Mouse (Mus musculus) urinary bladder, postnatal 25 days (tissue): ENCODE measurements around the gene Tbc1d1.
A peak's percentile ranks its signal among the peaks of the same experiment; 100 is the strongest.
"Not testable (repeated sequence)": the region's sequence is repeated elsewhere in the genome, so short reads cannot be mapped to it uniquely, and the experiment has no call there.

Experiments used
- DNase-seq: peaks from one replicate; pipeline ENCODE4 v3.0.0; 2022; ENCODE audit warnings: low spot score

Gene Tbc1d1

DNA sequence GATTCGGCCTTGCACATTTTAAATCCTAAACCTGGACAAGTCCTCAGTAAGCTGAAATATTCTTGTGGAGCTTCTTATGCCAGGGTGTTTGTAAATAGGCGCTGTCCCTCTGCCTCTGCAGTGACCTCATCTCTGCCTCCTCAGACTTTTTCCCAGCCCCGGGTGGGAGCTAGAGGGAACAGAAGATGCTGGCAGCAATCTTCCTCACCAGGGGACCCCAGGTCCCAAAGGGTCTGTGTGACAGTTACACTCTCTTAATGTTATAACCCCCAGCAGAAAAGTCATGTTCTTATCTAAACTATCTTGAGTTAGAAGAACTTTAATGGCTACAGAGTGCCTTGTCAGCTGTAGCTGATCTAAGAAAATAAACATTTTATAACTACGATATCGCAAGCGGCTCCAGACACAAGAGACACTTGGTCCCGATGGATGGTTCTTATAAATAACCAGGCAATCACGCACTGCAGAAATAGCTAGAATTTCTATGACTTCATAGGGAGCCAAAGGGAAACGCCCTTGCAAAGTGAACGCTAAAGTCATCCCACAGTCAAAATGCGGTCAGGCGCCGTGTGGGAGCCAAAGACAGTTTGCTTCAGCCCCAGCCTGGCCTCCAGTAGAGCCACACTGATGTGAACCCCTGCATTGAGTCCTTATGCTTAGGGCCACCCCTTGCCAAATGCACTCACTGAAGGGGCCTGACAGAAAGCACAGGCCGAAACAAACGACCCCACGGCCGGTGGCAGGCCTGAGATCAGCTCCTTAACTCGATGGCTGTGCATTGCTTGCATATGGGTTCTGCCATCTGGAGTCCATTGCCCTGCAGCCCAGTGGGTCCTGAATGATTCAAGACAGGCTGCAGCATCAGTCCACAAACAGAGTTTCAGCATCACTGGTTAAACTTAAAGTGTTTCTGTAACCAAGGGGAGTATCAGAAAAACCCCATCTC lies 202.8 kb downstream of the Tbc1d1 start:
- DNase-seq: no peak

DNA sequence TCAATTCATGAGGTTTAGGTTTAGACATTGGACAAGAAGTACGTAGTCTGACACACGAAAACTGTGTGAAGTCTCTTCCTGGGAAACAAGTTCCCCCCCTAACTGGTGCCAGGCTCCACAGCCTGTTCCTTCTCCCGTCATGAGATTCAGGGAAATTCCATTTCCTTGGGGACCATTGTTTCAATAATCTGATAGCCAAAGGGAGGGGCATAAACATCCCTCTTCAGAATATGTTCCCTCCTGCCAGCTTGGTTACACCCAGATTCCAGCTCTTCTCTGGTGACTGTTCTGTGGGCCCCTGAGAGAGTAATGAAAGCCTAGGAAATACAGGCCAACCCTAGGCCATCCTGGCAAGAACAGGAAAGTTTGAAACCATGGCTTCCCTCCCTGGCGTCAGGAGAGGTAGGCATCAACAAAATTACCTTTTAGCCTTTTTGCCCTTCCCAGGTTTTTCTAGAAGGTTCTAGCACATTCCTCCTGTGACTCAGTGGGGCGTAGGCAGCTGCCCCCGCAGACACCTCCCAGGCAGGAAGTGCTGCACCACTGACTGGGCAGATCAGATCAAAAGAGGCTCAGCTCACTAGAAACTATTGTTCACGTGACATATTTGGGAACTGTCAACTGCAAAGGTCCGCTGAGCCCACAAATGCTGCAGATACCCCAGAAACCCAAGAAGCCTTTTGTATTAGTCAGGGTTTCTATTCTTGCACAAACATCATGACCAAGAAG lies 204.2 kb downstream of the Tbc1d1 start:
- no peak for DNase-seq

DNA sequence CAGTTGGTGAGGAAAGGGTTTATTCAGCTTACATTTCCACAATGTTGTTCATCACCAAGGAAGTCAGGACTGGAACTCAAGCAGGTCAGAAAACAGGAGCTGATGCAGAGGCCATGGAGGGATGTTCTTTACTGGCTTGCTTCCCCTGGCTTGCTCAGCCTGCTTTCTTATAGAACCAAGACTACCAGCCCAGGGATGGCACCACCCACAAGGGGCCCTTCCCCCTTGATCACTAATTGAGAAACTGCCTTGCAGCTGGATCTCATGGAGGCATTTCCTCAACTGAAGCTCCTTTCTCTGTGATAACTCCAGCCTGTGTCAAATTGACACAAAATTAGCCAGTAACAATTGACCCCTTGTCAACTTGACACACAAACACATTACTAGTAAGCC lies 204.8 kb downstream of the Tbc1d1 start:
- not testable (repeated sequence) for DNase-seq

DNA sequence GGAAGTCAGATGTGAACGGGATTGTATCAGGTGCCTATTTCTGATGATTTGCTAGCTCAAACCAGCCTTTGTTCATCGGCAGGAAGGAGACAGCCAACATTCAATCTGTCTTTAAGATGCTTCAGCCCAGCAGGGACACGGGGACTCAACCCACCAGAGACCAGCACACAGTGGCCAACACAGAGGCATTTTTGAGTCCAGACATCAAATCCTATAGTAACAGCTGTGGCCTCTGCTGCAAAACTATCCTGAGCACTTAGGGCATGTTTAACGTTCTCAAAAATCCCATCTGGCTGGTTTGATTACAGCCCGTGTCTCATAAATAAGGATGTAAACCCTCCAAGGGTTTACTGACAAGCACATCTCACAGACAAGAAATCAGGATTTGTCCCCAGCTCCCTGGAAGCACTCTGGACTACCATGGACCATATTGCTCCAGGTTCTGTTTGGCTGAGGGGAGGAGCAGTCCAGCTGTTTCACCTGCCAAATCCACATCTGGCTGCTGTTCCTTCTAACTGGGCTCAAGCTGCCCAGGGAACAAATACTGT lies 207.8 kb downstream of the Tbc1d1 start:
- no peak for DNase-seq

DNA sequence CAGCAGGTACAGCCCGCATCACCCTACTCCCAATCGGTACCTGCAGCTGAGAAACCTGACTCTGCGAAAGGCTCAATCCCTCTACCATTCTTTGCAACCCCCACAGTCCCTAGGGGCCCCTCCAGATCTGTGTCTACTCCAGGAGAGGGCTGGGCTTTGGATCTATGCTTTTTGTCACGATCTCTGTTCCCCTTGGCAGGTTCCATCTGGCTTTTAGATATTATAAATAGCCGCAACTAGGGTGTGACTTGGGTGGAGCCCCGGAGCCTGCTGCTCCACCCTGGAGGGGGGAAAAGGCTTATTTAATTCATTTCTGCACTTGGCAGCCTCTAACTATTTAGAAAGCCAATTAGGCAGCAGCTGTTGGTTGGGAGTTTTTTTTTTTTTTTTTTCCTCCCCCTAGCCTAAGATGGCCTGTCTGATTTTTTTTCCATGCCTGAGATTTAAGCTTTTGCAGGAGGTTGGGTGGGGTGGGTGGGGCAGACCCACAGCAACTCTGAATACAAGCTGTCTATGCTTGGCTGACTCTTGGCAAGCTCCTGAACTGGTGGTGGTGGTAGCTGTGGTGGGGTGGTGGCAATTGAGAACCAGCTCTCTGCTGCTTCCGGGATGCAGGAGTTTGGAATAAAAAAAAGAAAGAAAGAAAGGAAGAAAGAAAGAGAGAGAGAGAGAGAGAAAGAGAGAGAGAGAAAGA lies 208.5 kb downstream of the Tbc1d1 start:
- DNase-seq: no peak

DNA sequence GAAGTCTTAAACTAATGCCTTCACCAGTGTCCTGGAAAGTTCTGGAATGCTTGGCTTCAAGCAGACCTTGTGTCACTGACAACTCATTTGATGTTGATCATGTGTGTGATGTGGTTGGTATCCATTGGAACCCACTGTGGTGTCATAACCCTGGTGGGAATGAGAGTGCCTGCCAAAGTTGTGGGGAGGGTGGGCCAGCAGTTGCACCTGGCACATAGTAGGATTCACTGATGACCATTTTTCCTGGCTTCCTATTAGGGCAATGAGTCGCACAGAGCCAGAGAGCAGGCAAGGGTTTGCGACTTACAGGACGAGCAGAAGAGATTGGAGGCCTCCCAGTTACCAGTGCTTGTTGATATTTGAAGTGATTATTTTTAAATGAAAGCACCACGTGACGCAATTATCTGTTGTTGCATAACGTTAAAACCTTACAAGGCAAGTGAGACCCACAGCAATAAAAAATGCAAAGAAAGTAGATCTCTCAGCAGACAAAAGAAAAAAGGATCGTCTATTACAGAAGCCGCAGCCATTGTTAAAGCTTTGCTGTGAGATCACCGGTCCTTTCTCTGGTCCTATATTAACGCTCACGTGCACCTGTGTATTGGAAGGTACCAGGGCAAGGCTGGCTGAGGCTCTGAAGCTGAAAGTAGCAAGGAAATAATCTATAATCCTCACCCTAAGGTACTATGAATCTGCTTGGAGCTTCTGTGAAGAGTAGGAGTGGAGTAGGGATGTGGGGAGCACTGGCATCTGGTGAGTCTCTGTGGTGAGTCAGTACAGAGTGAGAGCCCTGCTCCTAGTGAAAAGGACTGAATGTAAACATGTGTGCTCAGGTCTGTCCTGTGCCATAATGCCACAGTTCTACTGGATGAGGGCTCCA lies 209.3 kb downstream of the Tbc1d1 start:
- no peak for DNase-seq

DNA sequence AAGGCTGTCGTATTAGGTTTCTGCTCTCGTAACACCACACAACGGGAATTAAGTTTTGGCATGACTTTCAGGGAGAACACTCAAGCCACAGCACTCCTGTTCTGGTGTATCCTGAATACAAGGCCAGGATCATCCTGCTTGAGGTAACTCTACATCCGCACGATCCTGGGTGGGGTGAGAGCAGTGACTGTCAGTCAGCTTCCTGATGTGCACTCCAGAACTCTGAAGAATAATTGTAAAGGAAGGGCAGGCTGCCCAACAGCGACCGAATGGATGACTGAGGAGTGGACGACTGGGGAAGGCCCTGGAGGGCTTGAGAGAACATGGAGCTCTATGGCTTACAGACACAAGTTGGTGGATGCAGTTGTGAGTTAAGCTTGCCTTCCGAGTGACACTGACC lies 210.0 kb downstream of the Tbc1d1 start:
- DNase-seq: no peak

DNA sequence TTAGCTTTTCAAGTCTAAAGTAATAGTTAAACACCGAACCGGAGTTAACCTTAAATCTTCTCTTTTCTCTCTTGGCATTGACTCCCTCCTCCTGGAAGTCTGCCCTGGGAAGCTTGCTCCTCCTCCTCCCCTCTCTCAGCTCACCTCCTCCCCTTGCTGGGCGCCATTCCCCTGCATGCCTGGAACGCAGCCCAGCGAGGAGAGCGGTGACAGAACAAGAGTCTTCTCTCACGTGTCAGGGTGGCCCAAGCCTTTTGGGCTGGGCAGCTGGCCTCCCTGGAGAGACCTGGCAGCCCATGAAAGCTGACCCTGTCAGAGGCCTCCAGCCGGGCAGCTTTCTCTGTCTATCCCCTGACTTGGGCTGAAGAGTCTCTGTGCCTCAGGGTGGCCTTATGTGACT lies 211.3 kb downstream of the Tbc1d1 start:
- DNase-seq: peak; percentile 48

DNA sequence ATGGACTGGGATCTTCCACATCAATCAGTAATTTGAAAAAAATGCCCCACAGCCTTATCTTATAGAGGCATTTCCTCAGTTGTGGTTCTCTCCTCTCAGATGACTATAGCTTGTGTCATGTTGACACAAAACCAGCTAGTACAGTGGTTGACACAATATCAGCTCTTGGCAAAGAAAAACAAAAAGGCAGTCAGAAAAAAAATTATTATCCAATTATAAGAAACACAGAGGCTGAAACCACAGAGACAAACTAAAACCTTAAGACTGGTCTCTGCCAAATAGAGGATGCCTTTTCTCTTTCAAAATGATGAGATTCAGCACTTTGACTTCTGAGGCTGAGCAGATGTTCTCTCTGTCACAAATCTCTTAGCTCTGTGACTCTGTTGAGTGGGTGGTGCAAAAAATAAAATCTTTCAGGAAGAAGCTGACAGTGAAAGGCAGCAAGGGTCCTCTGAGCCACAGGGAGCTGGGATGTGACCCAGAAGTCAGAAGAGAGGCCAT lies 215.3 kb downstream of the Tbc1d1 start:
- no peak for DNase-seq

DNA sequence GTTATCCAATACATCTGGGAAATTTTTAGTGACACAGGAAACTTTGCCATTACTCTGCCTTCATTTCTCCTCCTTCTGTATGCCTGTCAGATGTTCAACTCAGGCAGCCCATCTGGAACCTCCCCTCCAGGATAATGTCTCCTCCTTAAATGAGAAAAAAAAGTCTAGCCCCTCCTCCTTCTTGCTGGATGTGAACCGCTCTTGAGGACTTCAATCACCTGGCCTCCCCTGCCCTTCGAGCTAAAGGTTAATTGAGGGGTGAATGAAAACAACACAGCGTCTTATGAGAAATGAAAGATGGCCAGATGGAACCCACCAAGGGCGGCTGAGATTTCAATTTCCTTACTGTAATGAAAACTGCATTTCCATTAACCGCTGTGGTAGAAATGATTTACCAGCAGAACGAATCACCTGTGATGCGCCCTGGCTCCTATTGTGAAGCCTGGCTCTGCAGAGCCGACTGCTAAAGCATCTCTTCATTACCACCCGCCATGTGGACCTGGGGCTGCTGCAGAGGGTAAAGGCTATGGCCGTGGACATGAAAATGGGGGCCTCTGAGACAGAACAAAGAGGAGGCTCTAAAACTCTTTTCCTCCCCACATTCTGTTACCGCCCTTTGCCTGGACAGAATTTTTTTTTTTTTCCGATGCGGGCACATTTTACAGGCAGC lies 216.3 kb downstream of the Tbc1d1 start:
- no peak for DNase-seq

DNA sequence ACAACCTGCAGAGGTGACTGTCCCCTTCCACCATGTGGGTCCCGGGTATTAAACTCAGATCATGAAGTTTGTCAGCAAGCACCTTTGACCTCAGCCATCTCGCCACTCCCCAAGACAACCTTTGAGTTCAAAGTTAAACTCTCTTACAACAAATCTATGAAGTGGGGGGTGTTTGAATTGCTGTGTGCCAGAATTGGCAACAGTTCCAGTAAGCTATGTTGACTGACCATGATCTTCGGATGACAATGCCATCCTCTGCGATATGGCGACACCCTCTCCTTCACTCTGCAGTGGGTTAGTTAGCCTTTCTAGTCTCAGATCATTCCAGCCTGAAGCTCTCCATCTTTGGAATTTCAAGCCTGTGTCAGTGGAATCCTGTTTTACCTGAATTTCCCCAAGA lies 217.6 kb downstream of the Tbc1d1 start:
- DNase-seq: no peak

DNA sequence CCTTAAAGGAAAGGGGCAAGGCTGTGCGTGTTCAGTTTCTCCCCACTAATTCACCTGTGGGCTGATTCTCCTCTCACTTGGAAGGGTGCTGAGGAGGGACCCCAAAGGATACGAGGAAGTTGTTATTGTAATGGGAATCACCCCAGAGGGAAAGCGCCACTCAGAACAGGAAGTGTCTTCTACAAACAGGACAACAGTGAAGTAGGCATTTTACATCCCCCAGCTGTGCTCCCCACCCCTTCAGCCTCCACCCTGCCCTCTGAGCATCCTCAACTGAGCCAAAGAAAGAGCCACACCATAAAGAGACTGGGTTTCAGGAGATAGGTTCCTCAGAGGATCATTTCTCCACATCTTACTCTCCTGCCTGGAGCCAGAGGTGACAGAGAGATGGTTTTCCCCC lies 219.7 kb downstream of the Tbc1d1 start:
- no peak for DNase-seq

DNA sequence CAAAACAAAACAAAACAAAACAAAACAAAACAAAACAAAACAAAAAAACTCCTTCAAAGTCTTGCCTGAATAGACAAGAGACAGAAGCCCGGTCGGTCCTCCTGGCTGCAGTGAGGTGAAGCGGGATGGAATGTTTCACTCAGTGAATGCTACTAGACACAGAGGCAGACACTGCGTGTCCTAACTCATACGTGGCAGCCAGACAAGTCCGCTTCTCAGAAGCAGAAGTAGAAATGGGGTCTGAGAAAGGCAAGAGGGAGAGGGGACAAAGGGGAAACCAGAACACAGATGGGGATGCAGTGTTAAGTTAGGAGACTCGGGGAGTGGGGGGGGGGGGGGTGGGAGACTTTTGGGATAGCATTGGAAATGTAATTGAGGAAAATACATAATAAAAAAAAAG lies 220.4 kb downstream of the Tbc1d1 start:
- no peak for DNase-seq

DNA sequence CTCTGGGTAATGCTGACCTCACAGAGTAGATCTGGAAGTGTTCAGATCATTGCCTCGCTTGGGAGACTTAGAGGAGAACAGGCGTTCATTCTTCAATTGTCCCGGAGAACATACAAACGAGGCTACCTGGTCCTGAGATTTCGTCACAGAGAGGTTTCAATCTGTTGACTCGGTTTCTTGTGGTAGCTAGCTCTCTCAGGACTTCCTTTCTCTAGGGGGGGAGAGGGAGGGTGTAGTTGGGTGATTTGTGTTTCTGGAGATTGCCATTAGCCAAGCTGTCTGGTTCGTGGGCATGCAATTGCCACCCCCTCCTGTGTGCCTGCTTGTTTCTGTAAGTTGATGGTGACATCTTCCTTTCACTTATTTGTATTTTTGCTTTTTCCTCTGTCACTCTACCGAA lies 221.6 kb downstream of the Tbc1d1 start:
- DNase-seq: no peak

DNA sequence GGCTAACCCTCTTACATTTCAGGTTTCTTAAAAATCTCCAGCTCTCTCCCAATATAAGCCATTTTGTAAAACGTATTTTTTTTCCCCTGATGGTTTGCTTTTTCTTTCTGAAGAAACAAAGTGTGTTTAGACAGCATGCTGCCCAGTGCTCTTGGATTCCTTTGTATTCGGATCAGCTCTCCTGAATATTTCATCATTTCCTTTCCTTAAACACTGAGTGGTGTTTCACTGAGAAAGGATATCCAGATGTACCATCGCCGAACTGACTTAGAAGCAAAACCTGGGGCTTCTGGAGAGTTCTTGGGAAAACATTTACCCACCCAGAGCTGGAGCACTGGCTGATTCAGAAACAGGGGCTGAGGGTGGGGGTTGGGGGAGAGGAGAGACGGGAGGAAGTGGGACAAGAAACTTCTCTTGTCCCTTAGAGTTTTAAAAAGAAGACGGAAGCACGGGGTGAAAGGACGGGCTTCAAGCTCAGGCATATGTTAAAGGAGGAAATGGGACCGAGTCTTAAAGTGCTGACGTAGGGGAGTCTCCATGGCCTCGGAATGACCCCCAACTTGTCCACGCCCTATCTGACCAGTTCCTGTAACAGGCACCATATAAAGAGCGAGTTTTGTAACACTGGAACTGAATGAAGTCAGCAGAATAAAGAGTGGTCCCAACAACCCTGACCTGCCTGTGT lies 222.6 kb downstream of the Tbc1d1 start:
- DNase-seq: no peak

DNA sequence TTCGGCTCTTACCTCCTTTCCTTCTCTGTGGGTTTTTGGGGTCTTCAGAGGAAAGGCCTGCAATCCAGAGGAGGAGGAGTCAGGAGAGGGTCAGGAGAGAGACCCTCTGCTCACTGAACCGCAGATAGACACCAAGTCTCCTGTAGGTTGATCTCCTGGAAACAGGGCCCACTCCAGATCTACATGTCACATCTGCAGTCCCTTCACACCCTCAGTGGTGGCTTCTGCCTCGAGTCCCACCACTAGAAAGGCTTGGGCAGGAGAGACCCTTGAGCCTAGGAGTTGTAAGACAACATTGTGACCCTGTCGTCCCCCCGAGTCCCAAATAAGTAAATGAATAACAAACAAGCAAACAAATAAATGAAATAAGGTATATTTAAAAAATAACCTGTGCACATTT lies 223.7 kb downstream of the Tbc1d1 start:
- DNase-seq: no peak

DNA sequence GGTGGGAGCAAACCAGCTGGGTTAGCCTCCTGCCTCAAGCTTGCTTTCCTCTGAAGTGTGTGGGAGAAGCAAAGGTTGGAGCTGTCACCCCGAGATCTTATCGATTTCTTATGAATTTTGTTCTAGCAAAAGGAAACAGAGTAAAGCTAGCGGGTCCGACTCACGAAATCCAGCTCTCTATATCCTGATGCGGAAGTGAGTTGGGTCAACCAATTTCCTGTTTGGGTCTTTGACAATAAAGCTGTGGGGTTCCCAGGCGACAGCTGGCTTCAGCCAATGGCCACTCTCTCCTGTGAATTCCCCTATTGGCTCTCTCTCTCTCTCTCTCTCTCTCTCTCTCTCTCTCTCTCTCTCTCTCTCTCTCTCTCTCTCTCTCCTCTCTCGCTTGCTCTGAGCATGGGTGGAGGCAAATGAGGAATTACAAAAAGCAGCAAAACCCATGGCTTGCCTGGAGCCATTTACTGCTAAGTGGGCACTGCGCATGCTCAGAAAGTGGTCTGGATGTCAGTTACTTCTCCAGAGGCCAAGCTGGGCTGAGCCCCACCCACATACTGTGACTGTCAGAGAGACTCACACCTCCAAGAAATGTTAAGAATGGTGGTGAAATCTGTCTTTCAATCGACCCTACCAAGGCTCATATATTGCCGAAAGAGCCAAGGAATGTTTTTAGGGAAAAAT lies 224.7 kb downstream of the Tbc1d1 start:
- no peak for DNase-seq

DNA sequence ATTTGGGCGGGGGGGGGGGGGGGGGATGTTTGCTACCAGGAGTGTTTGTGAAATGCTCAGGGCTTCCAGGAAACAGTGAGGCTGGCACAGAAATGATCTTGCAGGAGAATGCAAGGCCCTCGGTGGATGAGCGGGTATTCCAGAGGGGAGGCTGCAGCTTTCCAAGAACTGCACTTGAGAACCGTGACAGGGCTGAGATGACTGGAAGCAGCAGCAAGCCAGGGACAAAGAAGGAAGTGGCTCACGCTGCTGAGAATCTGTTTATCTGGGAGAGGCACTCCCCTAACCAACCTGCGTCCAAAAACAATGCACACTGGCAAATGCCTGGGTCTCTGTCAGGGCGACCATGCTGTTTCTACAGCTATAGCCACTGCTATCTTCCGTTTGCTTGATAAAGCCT lies 225.4 kb downstream of the Tbc1d1 start:
- no peak for DNase-seq

DNA sequence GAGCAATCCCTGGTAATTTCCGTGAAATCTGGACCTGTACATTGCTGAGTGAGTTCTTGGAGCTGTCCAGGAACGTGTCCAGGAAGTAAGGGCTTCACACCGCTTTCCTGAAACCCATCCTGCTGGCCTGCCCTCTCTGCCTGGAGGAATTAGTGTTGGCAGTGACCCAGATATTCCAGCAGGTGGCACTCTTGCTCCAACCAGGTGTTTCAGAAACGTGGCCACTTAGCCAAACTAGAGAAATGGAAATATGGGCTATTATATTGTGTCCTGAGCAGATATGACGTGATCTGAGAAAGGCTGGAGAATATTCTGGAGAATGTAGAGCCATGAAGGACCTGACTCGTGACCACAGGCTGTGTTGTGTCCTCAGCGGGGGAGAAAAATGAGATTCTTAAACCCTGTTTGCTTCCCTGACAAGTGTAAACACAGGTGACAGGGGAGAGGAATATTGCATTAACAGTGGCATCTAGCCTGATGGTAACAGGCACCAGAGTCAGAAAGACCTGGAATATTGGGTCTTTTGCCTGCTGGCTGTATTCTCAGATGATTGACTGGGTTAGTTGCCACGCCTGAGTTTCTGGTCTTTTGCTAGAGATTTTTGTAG lies 226.4 kb downstream of the Tbc1d1 start:
- peak; percentile 73 for DNase-seq
